Mouse (Mus musculus): ENCODE data around the gene Cpa2. TPM values are rescaled to one million over a fixed set of nuclear protein-coding genes. Genes with fewer than 3 reads are reported as not detected.

Gene Cpa2
- polyA plus RNA-seq, 2 experiments = 0.60 to 2.1 TPM

- Histone ChIP-seq H3K36me3 (replicated peaks; ENCODE audit: control insufficient read depth, insufficient read depth, low read depth) (no peaks in the 10 kb centered on the region), H3K4me1 (replicated peaks; ENCODE audit: control insufficient read depth in 2 of 2, insufficient read depth in 2 of 2, low read length in 1 of 2) (no peaks in the 10 kb centered on the region), H3K9ac (replicated peaks) (no peak overlapping the region), H3K27me3 (ENCODE audit: control insufficient read depth, insufficient read depth, low read length) (no peaks in the 10 kb centered on the region), H3K4me3 (ENCODE audit: insufficient read depth in 1 of 2, low read depth in 2 of 2, low read length in 2 of 2) (no peak overlapping the region), H3K4me2 (ENCODE audit: low read depth) (no peak overlapping the region), H3K27ac (no peak overlapping the region), H3K9me3 (ENCODE audit: control insufficient read depth, low read length) (no peaks in the 10 kb centered on the region)
- 80% methylated on average over 6 of the region's 6 CpGs for WGBS (ENCODE audit: insufficient replicate concordance)
- DNase-seq (ENCODE audit: low read depth in 3 of 3, low spot score in 3 of 3) (no peak), ATAC-seq (ENCODE audit: insufficient read depth) (no peak)
- TF ChIP-seq EP300 (IDR thresholded peaks at IDR 0.05; ENCODE audit: low read depth) (no peak), CTCF (IDR thresholded peaks at IDR 0.05; ENCODE audit: low read depth) (no peak)
Observed at GRCm38 (mm10) chr6:30564051-30564450, 22.7 kb downstream of the Cpa2 start.

- H3K27ac ChIP-seq = no peak within 1 kb of the TSS
- TF ChIP-seq CTCF (IDR thresholded peaks at IDR 0.05; ENCODE audit: low read depth) (no peak), EP300 (IDR thresholded peaks at IDR 0.05; ENCODE audit: low read depth) (no peak)
- H3K9ac ChIP-seq (replicated peaks) = no peak within 1 kb of the TSS
- H3K36me3 ChIP-seq (replicated peaks; ENCODE audit: control insufficient read depth, insufficient read depth, low read depth) = no peaks in the 10 kb centered on the region
- H3K4me3 ChIP-seq (ENCODE audit: insufficient read depth in 1 of 2, low read depth in 2 of 2, low read length in 2 of 2) = no peak within 1 kb of the TSS
- WGBS (ENCODE audit: insufficient replicate concordance) = 60% methylated on average over 5 of the region's 5 CpGs
- no peaks in the 10 kb centered on the region for H3K4me1 ChIP-seq (replicated peaks; ENCODE audit: control insufficient read depth in 2 of 2, insufficient read depth in 2 of 2, low read length in 1 of 2)
- no peaks in the 10 kb centered on the region for H3K27me3 ChIP-seq (ENCODE audit: control insufficient read depth, insufficient read depth, low read length)
- DNase-seq (ENCODE audit: low read depth in 3 of 3, low spot score in 3 of 3) (no peak), ATAC-seq (ENCODE audit: insufficient read depth) (no peak)
- no peaks in the 10 kb centered on the region for H3K9me3 ChIP-seq (ENCODE audit: control insufficient read depth, low read length)
- H3K4me2 ChIP-seq (ENCODE audit: low read depth) = no peak within 1 kb of the TSS
Observed at GRCm38 (mm10) chr6:30568069-30568468, 26.7 kb downstream of the Cpa2 start, which contains the start of gene Cpa4. Cpa4 (plus strand) TSS chr6:30568369.

- Histone ChIP-seq H3K9ac (replicated peaks) (no peak overlapping the region), H3K27me3 (ENCODE audit: control insufficient read depth, insufficient read depth, low read length) (no peaks in the 10 kb centered on the region), H3K4me1 (replicated peaks; ENCODE audit: control insufficient read depth in 2 of 2, insufficient read depth in 2 of 2, low read length in 1 of 2) (no peaks in the 10 kb centered on the region), H3K4me3 (ENCODE audit: insufficient read depth in 1 of 2, low read depth in 2 of 2, low read length in 2 of 2) (no peak overlapping the region), H3K27ac (no peak overlapping the region), H3K9me3 (ENCODE audit: control insufficient read depth, low read length) (no peaks in the 10 kb centered on the region), H3K36me3 (replicated peaks; ENCODE audit: control insufficient read depth, insufficient read depth, low read depth) (no peaks in the 10 kb centered on the region), H3K4me2 (ENCODE audit: low read depth) (no peak overlapping the region)
- DNase-seq (ENCODE audit: low read depth in 3 of 3, low spot score in 3 of 3) (no peak), ATAC-seq (ENCODE audit: insufficient read depth) (no peak)
- 73% methylated on average over 10 of the region's 10 CpGs for WGBS (ENCODE audit: insufficient replicate concordance)
- no peak for TF ChIP-seq EP300 (IDR thresholded peaks at IDR 0.05; ENCODE audit: low read depth)
- TF ChIP-seq CTCF (IDR thresholded peaks at IDR 0.05; ENCODE audit: low read depth) = no peak
Observed at GRCm38 (mm10) chr6:30569331-30569730, 27.9 kb downstream of the Cpa2 start.

GRCm38 (mm10) chr6:30570012-30570411 is 28.6 kb downstream of the Cpa2 start:
- TF ChIP-seq CTCF (IDR thresholded peaks at IDR 0.05; ENCODE audit: low read depth) (no peak), EP300 (IDR thresholded peaks at IDR 0.05; ENCODE audit: low read depth) (no peak)
- no peak for ATAC-seq (ENCODE audit: insufficient read depth)
- no peak overlapping the region for H3K4me2 ChIP-seq (ENCODE audit: low read depth)
- H3K9ac ChIP-seq (replicated peaks) = no peak overlapping the region
- no peaks in the 10 kb centered on the region for H3K4me1 ChIP-seq (replicated peaks; ENCODE audit: control insufficient read depth in 2 of 2, insufficient read depth in 2 of 2, low read length in 1 of 2)
- H3K36me3 ChIP-seq (replicated peaks; ENCODE audit: control insufficient read depth, insufficient read depth, low read depth) = no peaks in the 10 kb centered on the region
- 72% methylated on average over 5 of the region's 5 CpGs for WGBS (ENCODE audit: insufficient replicate concordance)
- no peak overlapping the region for H3K4me3 ChIP-seq (ENCODE audit: insufficient read depth in 1 of 2, low read depth in 2 of 2, low read length in 2 of 2)
- H3K9me3 ChIP-seq (ENCODE audit: control insufficient read depth, low read length) = no peaks in the 10 kb centered on the region
- no peak overlapping the region for H3K27ac ChIP-seq
- no peaks in the 10 kb centered on the region for H3K27me3 ChIP-seq (ENCODE audit: control insufficient read depth, insufficient read depth, low read length)
- no peak for DNase-seq (ENCODE audit: low read depth in 3 of 3, low spot score in 3 of 3)

GRCm38 (mm10) chr6:30572456-30573311 is 31.3 kb downstream of the Cpa2 start:
- Histone ChIP-seq H3K36me3 (replicated peaks; ENCODE audit: control insufficient read depth, insufficient read depth, low read depth) (no peaks in the 10 kb centered on the region), H3K4me2 (ENCODE audit: low read depth) (no peak overlapping the region), H3K9ac (replicated peaks) (no peak overlapping the region), H3K27ac (no peak overlapping the region), H3K4me3 (ENCODE audit: insufficient read depth in 1 of 2, low read depth in 2 of 2, low read length in 2 of 2) (no peak overlapping the region), H3K4me1 (replicated peaks; ENCODE audit: control insufficient read depth in 2 of 2, insufficient read depth in 2 of 2, low read length in 1 of 2) (no peaks in the 10 kb centered on the region), H3K9me3 (ENCODE audit: control insufficient read depth, low read length) (no peaks in the 10 kb centered on the region), H3K27me3 (ENCODE audit: control insufficient read depth, insufficient read depth, low read length) (no peaks in the 10 kb centered on the region)
- WGBS (ENCODE audit: insufficient replicate concordance) = 65% methylated on average over 20 of the region's 20 CpGs
- TF ChIP-seq CTCF (IDR thresholded peaks at IDR 0.05; ENCODE audit: low read depth) (no peak), EP300 (IDR thresholded peaks at IDR 0.05; ENCODE audit: low read depth) (no peak)
- ATAC-seq (ENCODE audit: insufficient read depth) (no peak), DNase-seq (ENCODE audit: low read depth in 3 of 3, low spot score in 3 of 3) (no peak)

Measured in liver, embryonic 14.5 days (tissue).